25 mouse cellular contexts compared by ENCODE assay signal in genomic region chr1:58382586-58383281, GRCm38 (mm10). TPM values are rescaled to one million over a fixed set of nuclear protein-coding genes. Genes with fewer than 3 reads are reported as not detected.
DNase-seq lines count a peak whose midpoint lies in the region; ATAC-seq and TF ChIP-seq lines count a peak whose summit lies in the region.
"Had no signal": no experiment of that assay in that cellular context is flagged by ENCODE, and none has a peak within 500 bp of the region (broad histone marks: within the 10 kb centered on the region; RNA-seq: fewer than 3 reads in every experiment).

No protein-coding gene starts in this region.

- H3K4me1 ChIP-seq in kidney, embryonic 15.5 days, result no peaks in the 10 kb centered on the region
- H3K4me1 ChIP-seq: embryonic facial prominence, embryonic 13.5 days; hindbrain, embryonic 13.5 days; limb, embryonic 15.5 days; neural tube, embryonic 13.5 days had no signal

- H3K9me3 ChIP-seq in kidney, embryonic 15.5 days (replicated peaks), result no peaks in the 10 kb centered on the region
- H3K9me3 ChIP-seq: embryonic facial prominence, embryonic 13.5 days; hindbrain, embryonic 13.5 days; limb, embryonic 15.5 days; megakaryocyte, embryonic 14.5 days; neural tube, embryonic 13.5 days had no signal

- no peak overlapping the region for H3K4me3 ChIP-seq in kidney, embryonic 15.5 days (replicated peaks)
- H3K4me3 ChIP-seq in gastrocnemius, adult 2 months, result no peak overlapping the region
- H3K4me3 ChIP-seq: embryonic facial prominence, embryonic 13.5 days; erythroblast, embryonic 14.5 days; hindbrain, embryonic 13.5 days; limb, embryonic 15.5 days; megakaryocyte, embryonic 14.5 days; neural tube, embryonic 13.5 days had no signal

- TF ChIP-seq CTCF in gastrocnemius, adult 2 months (IDR thresholded peaks at IDR 0.05), result no peak

- H3K4me2 ChIP-seq in kidney, embryonic 15.5 days, result no peak overlapping the region
- H3K4me2 ChIP-seq: embryonic facial prominence, embryonic 13.5 days; hindbrain, embryonic 13.5 days; limb, embryonic 15.5 days; neural tube, embryonic 13.5 days had no signal

- peak; percentile 35 for DNase-seq in adrenal gland, adult 2 months
- no peak for DNase-seq in adrenal gland, adult 8-10 months
- peak; percentile 23 for DNase-seq in kidney, adult 18-20 months
- DNase-seq in kidney, adult 8-10 months, result peak; percentile 51 to 54
- DNase-seq in kidney, postnatal 36 days, result peak; percentile 53 to 69
- DNase-seq in layer of hippocampus, adult 8-10 months (ENCODE audit: low spot score in 2 of 2), result no peak
- DNase-seq in gastrocnemius, adult 2 months, result no peak
- DNase-seq: cerebellum, adult 2 months; cerebellum, postnatal 25 days; heart, adult 18-20 months; heart, postnatal 36 days; left cerebral cortex, postnatal 4 days; midbrain, embryonic 14.5 days; retina, postnatal 1 day; right cerebral cortex, postnatal 25 days; thymus, postnatal 14 days had no signal

- intact Hi-C loops in gastrocnemius, adult 2 months (cut with DNase I), result no loop called here

- no peak overlapping the region for H3K27ac ChIP-seq in kidney, embryonic 15.5 days
- H3K27ac ChIP-seq in gastrocnemius, adult 2 months, result no peak overlapping the region
- H3K27ac ChIP-seq: embryonic facial prominence, embryonic 13.5 days; hindbrain, embryonic 13.5 days; limb, embryonic 15.5 days; neural tube, embryonic 13.5 days had no signal

- 77% methylated on average over 5 of the region's 5 CpGs for WGBS in kidney, embryonic 15.5 days

- no peak overlapping the region for H3K9ac ChIP-seq in kidney, embryonic 15.5 days
- H3K9ac ChIP-seq: embryonic facial prominence, embryonic 13.5 days; hindbrain, embryonic 13.5 days; limb, embryonic 15.5 days; neural tube, embryonic 13.5 days had no signal

- H3K27me3 ChIP-seq in kidney, embryonic 15.5 days, result no peaks in the 10 kb centered on the region
- H3K27me3 ChIP-seq: embryonic facial prominence, embryonic 13.5 days; hindbrain, embryonic 13.5 days; limb, embryonic 15.5 days; neural tube, embryonic 13.5 days had no signal

- ATAC-seq in kidney, embryonic 15.5 days (replicated peaks; ENCODE audit: low FRiP score), result no peak
- ATAC-seq: activated CD4-positive, CD25-positive, alpha-beta regulatory T cell, adult 4 months; forebrain, embryonic 14.5 days had no signal

- no peaks in the 10 kb centered on the region for H3K36me3 ChIP-seq in kidney, embryonic 15.5 days
- H3K36me3 ChIP-seq: embryonic facial prominence, embryonic 13.5 days; hindbrain, embryonic 13.5 days; limb, embryonic 15.5 days; neural tube, embryonic 13.5 days had no signal

RNA-seq across cellular contexts. Expression of gene Bzw1, which starts 10.0 kb away (rescaled TPM):
- total RNA-seq in adrenal gland, adult 2 months (2021), result 100 to 1,000 TPM; 125 to 134 TPM
- 5.6 and 7.5 TPM in 2 replicates for polyA plus RNA-seq in adrenal gland, adult 2 months (2012; rRNA removed)
- 100 to 1,000 TPM; 104 to 116 (median 109) TPM for total RNA-seq in adrenal gland, adult 8-10 months (2022)
- 367 and 397 TPM in 2 replicates for polyA plus RNA-seq in kidney, embryonic 15.5 days (2015; fragmentation: Nextera tagmentation; extraction: Ambion mirVana)
- 100 to 1,000 TPM; 104 to 124 (median 112) TPM for total RNA-seq in layer of hippocampus, adult 8-10 months (2022)
- total RNA-seq in gastrocnemius, adult 2 months (2021), result 10 to 100 TPM; 43.3 to 50.5 TPM

RNA-seq across cellular contexts. Expression of gene Clk1, which starts 41.1 kb away (rescaled TPM):
- 100 to 1,000 TPM; 120 to 159 TPM for total RNA-seq in adrenal gland, adult 2 months (2021)
- polyA plus RNA-seq in adrenal gland, adult 2 months (2012; rRNA removed), result 9.9 and 10.7 TPM in 2 replicates
- 100 to 1,000 TPM in 3 of 4 experiments, 10 to 100 TPM in 1; 95.7 to 222 (median 184) TPM for total RNA-seq in adrenal gland, adult 8-10 months (2022)
- polyA plus RNA-seq in kidney, embryonic 15.5 days (2015; fragmentation: Nextera tagmentation; extraction: Ambion mirVana), result 185 and 199 TPM in 2 replicates
- total RNA-seq in layer of hippocampus, adult 8-10 months (2022), result 100 to 1,000 TPM; 129 to 171 (median 145) TPM
- total RNA-seq in gastrocnemius, adult 2 months (2021), result 10 to 100 TPM; 46.4 to 52.1 TPM

Comparison
In these comparisons a context has a peak if more than half of its experiments do, and no peak if none do; other contexts are left out.
1. DNase-seq: peak in adrenal gland, adult 2 months (single experiment), kidney, adult 18-20 months (single experiment), kidney, adult 8-10 months (2 of 2) and kidney, postnatal 36 days (2 of 2); none in adrenal gland, adult 8-10 months (single experiment), layer of hippocampus, adult 8-10 months (0 of 2) and gastrocnemius, adult 2 months (single experiment).